Mouse (Mus musculus): Measurements from ENCODE around the gene Ace3. TPM values are rescaled to one million over a fixed set of nuclear protein-coding genes. Genes with fewer than 3 reads are reported as not detected.

Ace3 gene
- polyA plus RNA-seq, 1 experiment, result not detected

DNA sequence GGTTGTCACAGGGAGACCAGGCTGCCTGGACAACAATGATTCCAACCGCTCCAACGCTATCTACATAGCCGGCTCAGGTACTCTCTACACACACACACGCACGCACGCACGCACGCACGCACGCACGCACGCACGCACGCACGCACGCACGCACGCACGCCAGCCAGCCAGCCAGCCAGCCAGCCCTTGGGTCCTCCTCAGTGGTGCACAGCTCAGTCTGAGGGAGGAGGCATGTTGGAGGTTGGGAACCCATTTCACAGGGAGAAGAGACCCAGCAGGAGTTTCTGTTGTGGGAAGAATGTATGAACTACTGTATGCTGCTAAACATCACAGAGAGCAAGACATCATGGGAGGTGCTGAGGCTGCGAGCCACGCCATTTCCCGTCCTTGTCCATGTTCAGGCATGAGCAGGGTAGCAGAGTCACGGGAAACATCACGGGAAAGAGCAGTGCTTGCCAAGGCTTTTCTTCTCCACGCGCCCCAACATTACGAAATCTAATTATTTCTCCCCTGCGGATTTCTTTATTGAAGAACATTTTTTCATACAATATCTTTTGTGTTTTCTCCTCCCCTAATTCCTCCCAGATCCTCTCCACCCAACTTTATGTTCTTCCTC, 38.6 kb upstream of the Ace3 start:
- Histone ChIP-seq H3K4me1 (ENCODE audit: control insufficient read depth) (no peaks in the 10 kb centered on the region; the same call in 1 of the 2 replicates), H3K36me3 (ENCODE audit: control insufficient read depth) (no peaks in the 10 kb centered on the region), H3K4me3 (replicated peaks) (no peak overlapping the region), H3K27me3 (ENCODE audit: control insufficient read depth) (peaks cover 3% of the 10 kb centered on the region), H3K9me3 (ENCODE audit: control insufficient read depth, low read length) (no peaks in the 10 kb centered on the region)
- no peak for TF ChIP-seq GATA1 (IDR thresholded peaks at IDR 0.05; ENCODE audit: low read length)
- no peak for TF ChIP-seq TAL1 (IDR thresholded peaks at IDR 0.05; ENCODE audit: low read length)

DNA sequence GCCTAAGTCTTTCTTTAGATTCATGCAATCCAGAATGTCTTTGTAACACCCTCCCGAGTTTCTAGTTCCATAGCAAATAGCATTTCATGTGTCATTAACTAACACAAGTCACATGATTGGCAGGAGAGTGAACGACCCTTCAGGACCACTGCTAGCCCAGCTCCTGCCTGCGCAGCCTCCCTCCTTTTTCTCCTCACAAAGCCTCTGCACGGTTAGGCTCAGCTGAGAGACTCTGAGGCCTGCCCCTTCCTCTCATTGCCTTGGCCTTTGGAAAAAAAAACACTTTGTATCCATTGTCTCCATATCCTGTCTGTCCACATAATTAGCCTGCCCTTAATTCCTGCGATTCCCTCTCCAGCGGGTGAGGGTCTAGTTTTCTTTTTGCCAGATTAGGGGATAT, 37.0 kb upstream of the Ace3 start:
- Histone ChIP-seq H3K9me3 (ENCODE audit: control insufficient read depth, low read length) (no peaks in the 10 kb centered on the region), H3K4me1 (ENCODE audit: control insufficient read depth) (no peaks in the 10 kb centered on the region; the same call in 1 of the 2 replicates), H3K27me3 (ENCODE audit: control insufficient read depth) (peaks cover 3% of the 10 kb centered on the region), H3K4me3 (replicated peaks) (no peak overlapping the region), H3K36me3 (ENCODE audit: control insufficient read depth) (no peaks in the 10 kb centered on the region)
- TF ChIP-seq GATA1 (IDR thresholded peaks at IDR 0.05; ENCODE audit: low read length) (no peak), TAL1 (IDR thresholded peaks at IDR 0.05; ENCODE audit: low read length) (no peak)

DNA sequence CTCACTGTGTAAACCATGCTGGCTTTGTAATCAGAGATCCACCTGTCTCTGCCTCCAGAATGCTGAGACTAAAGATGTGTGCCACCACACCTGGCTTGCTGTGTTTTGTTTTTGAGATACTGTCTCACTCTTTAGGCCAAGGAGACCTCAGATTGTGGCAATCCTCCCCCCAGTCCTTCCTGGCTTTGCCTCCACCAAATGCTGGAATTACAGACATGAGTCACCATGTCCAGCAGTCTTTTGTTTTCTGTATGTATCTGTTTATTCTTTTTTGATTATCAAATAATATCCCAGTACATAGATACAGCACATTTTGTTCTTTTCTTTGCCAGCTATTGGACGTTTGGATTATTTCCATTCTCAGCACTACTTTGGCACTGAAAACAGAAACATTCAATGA, 35.9 kb upstream of the Ace3 start:
- Histone ChIP-seq H3K4me3 (replicated peaks) (no peak overlapping the region), H3K4me1 (ENCODE audit: control insufficient read depth) (no peaks in the 10 kb centered on the region; the same call in 1 of the 2 replicates), H3K36me3 (ENCODE audit: control insufficient read depth) (no peaks in the 10 kb centered on the region), H3K9me3 (ENCODE audit: control insufficient read depth, low read length) (no peaks in the 10 kb centered on the region), H3K27me3 (ENCODE audit: control insufficient read depth) (peaks cover 3% of the 10 kb centered on the region)
- TF ChIP-seq TAL1 (IDR thresholded peaks at IDR 0.05; ENCODE audit: low read length) (no peak), GATA1 (IDR thresholded peaks at IDR 0.05; ENCODE audit: low read length) (no peak)

DNA sequence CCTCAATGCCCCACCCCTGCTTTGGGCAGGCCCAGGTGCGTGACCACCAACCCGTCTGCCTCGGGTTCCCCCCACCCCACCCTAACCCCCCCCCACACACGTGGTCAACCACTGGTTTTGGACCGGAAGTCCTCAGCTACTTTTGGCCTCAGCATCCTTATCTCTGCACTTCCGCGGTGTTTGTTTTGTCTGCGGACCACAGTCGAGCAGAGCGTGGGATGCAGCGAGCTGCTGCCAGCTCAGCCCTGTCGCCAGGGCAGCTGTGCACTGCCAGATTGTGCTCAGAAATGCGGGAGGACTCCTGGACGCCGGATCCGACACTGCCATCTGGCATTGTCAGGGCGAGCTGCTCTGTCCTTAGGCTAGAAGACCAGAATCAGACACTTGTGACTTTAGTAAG, 35.1 kb upstream of the Ace3 start:
- Histone ChIP-seq H3K4me1 (ENCODE audit: control insufficient read depth) (no peaks in the 10 kb centered on the region; the same call in 1 of the 2 replicates), H3K9me3 (ENCODE audit: control insufficient read depth, low read length) (no peaks in the 10 kb centered on the region), H3K27me3 (ENCODE audit: control insufficient read depth) (peaks cover 3% of the 10 kb centered on the region), H3K36me3 (ENCODE audit: control insufficient read depth) (no peaks in the 10 kb centered on the region), H3K4me3 (replicated peaks) (no peak overlapping the region)
- TF ChIP-seq GATA1 (IDR thresholded peaks at IDR 0.05; ENCODE audit: low read length), result no peak
- TF ChIP-seq TAL1 (IDR thresholded peaks at IDR 0.05; ENCODE audit: low read length), result no peak

DNA sequence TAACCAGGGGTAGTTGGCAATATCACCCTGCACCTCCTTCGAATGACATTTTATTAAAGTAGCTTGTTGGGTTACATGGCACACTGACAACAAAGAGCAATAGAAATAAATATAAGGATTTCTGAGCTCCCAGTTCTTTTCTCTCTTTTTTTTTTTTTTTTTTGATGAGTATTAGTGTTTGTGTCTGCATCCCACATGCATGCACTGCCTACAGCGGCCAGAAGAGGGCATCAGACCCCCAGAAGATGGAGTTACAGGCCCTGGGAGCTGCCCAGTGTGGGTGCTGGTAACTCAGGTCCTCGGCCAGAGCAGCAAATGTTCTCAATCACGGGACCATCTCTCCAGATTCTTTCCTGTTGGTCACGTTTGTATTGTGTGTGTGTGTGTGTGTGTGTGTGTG, 29.8 kb upstream of the Ace3 start:
- TF ChIP-seq GATA1 (IDR thresholded peaks at IDR 0.05; ENCODE audit: low read length), result no peak
- no peak for TF ChIP-seq TAL1 (IDR thresholded peaks at IDR 0.05; ENCODE audit: low read length)
- no peaks in the 10 kb centered on the region; the same call in none of the 2 replicates for H3K4me1 ChIP-seq (ENCODE audit: control insufficient read depth)
- no peaks in the 10 kb centered on the region for H3K36me3 ChIP-seq (ENCODE audit: control insufficient read depth)
- no peak overlapping the region for H3K4me3 ChIP-seq (replicated peaks)
- no peaks in the 10 kb centered on the region for H3K9me3 ChIP-seq (ENCODE audit: control insufficient read depth, low read length)
- peaks cover 41% of the 10 kb centered on the region for H3K27me3 ChIP-seq (ENCODE audit: control insufficient read depth)

DNA sequence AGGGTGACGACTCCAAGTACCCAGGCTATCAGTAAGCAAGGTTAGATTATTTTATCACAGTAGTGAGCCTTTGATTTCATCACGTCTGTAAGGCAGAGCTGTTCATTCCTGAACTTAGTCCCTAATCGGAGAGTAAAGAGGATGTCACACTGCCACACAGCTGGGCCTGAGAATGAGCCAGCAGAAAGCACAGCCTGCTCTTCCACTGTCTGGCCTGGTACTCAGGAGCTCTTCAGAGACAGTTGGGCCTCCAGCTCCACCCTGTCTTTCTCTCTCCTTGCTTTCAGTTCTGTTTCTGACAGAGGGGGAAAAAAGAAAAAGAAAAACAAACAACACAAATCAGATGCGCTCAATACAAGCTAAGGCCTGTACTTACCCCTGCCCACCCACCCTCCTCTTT, 28.2 kb upstream of the Ace3 start:
- Histone ChIP-seq H3K4me1 (ENCODE audit: control insufficient read depth) (no peaks in the 10 kb centered on the region; the same call in none of the 2 replicates), H3K36me3 (ENCODE audit: control insufficient read depth) (no peaks in the 10 kb centered on the region), H3K9me3 (ENCODE audit: control insufficient read depth, low read length) (no peaks in the 10 kb centered on the region), H3K27me3 (ENCODE audit: control insufficient read depth) (peaks cover 48% of the 10 kb centered on the region), H3K4me3 (replicated peaks) (no peak overlapping the region)
- TF ChIP-seq GATA1 (IDR thresholded peaks at IDR 0.05; ENCODE audit: low read length), result no peak
- TF ChIP-seq TAL1 (IDR thresholded peaks at IDR 0.05; ENCODE audit: low read length), result no peak

DNA sequence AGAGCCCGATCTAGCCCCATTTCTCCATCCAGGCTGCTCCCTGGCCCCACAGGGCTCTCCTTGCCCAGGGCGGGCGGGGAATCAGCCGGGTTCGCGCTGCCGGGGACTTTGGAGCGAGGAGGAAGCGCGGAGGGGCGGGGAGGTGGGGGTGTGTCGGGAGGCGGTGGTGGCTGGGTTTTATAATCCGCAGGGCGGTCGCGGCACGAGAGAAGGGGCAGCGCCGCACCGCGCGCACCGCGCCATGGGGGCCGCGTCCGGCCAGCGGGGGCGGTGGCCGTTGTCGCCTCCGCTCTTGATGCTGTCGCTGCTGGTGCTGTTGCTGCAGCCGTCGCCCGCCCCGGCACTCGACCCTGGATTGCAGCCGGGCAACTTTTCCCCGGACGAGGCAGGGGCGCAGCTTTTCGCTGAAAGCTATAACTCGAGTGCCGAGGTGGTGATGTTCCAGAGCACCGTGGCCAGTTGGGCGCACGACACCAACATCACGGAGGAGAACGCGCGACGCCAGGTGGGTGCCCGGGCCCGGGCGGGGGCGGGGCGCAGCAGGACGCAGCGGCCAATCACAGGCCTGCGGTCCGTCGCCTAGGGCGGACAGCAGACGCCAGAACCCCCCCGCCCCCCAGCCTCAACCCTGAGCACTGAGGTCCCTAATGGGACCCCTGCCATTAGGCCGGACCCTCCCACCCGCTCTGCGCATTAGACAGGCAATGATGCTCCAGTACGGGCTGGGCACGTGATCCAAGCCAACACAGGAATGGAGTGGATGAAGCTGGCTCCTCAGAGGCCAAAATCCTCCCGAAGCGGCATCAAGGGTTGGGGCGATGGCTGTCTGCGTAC, 26.5 kb upstream of the Ace3 start, which contains the start of gene Ace:
Gene Ace, plus strand, starts transcription at position 205 of the 834 bp plus-strand sequence.
- no peak for TF ChIP-seq TAL1 (IDR thresholded peaks at IDR 0.05; ENCODE audit: low read length)
- no peak for TF ChIP-seq GATA1 (IDR thresholded peaks at IDR 0.05; ENCODE audit: low read length)
- Histone ChIP-seq H3K27me3 (ENCODE audit: control insufficient read depth) (peaks cover 55% of the 10 kb centered on the region), H3K9me3 (ENCODE audit: control insufficient read depth, low read length) (no peaks in the 10 kb centered on the region), H3K36me3 (ENCODE audit: control insufficient read depth) (no peaks in the 10 kb centered on the region), H3K4me1 (ENCODE audit: control insufficient read depth) (no peaks in the 10 kb centered on the region; the same call in none of the 2 replicates), H3K4me3 (replicated peaks) (peak within 1 kb of the TSS; percentile 22)

DNA sequence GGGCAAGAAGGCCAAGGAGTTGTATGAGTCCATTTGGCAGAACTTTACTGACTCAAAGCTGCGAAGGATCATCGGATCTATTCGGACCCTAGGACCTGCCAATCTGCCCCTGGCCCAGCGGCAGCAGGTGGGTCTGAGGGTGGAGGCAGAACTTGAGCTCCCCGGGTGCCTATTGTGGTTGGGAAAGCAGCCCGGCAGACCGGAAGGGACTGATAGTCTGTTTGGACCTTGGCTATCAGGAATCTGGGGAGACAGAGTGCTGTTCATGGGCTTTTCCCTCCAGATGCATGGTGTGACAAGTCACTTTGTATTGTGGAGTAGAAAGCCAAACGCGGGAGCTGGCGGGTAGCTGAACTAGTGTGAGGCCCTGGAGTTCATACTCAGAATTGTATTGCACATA, 25.5 kb upstream of the Ace3 start:
- H3K36me3 ChIP-seq (ENCODE audit: control insufficient read depth), result no peaks in the 10 kb centered on the region
- no peak for TF ChIP-seq GATA1 (IDR thresholded peaks at IDR 0.05; ENCODE audit: low read length)
- TF ChIP-seq TAL1 (IDR thresholded peaks at IDR 0.05; ENCODE audit: low read length), result no peak
- H3K27me3 ChIP-seq (ENCODE audit: control insufficient read depth), result peaks cover 55% of the 10 kb centered on the region

DNA sequence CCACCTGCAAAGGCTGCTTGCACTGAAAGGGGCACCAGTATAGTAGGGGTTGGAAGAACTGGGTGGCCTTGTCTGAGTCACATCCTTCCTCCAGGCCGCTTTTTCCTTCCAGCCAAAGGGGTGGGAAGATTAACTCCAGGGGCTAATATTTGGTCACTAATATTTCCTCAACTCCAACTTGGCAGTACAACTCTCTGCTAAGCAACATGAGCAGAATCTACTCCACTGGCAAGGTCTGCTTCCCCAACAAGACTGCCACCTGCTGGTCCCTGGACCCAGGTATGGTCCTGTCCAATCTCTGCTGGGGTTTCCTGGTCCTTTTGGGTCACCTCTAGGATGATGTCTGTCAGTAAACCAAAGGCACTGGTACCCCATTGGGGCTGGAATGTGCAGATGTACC, 25.0 kb upstream of the Ace3 start:
- H3K4me1 ChIP-seq (ENCODE audit: control insufficient read depth), result no peaks in the 10 kb centered on the region; the same call in none of the 2 replicates
- no peak for TF ChIP-seq GATA1 (IDR thresholded peaks at IDR 0.05; ENCODE audit: low read length)
- no peak for TF ChIP-seq TAL1 (IDR thresholded peaks at IDR 0.05; ENCODE audit: low read length)
- peaks cover 55% of the 10 kb centered on the region for H3K27me3 ChIP-seq (ENCODE audit: control insufficient read depth)
- H3K9me3 ChIP-seq (ENCODE audit: control insufficient read depth, low read length), result no peaks in the 10 kb centered on the region
- H3K4me3 ChIP-seq (replicated peaks), result no peak overlapping the region
- H3K36me3 ChIP-seq (ENCODE audit: control insufficient read depth), result no peaks in the 10 kb centered on the region

More for the DNA sequence above, 25.5 kb upstream of the Ace3 start:
- Histone ChIP-seq H3K4me3 (replicated peaks) (no peak overlapping the region), H3K4me1 (ENCODE audit: control insufficient read depth) (no peaks in the 10 kb centered on the region; the same call in none of the 2 replicates), H3K9me3 (ENCODE audit: control insufficient read depth, low read length) (no peaks in the 10 kb centered on the region)

Data from erythroblast, embryonic 14.5 days (primary cell).